Mouse (Mus musculus): ENCODE measurements around the gene Xkr7.

Xkr7 gene

DNA sequence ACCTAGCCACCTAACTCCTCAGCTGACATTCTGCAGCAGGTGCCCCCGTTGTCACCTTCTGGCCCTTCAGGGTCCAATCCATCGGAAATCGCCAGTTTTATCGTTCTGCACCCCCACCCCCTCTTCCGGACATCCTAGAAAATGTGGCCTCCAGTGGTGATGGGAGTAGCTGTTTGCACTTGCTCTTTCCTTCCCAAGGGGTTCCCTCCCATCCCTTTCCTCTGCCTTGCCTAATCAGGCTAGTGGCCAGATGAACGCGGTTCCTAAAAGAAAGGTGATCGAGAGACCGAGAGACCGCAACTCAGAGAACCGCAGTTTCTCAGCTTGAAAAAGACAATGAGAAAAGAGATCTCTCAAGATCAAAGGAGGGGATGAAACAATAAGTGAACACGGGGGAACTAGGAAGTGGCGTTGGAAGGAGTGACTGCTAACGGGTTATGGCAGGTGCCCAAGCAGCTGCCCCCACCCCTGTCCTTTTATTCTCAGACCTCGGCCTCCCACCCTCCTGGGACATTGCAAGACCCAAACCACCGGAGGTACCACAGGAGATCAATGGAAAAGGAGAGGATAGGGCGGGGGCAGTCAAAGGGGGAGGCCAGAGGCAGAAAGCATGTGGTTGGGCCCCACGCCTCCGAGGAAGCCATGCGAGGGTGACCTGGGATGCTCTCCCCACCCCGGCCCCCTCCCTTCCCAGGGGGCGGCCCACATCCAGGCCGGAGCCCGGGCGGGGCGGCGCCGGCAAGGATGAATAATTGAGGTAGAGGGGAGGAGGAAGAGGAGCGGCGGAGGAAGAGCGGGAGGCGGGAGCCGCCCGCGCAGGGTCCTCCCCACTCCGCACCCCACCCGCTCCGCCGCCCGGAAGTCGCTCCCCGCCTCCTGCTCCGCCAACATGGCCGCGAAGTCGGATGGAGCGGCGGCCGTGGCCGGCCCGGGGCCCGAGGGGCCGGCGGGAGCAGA is at the start of gene Xkr7:
TSS of gene Xkr7 (plus strand) at position 727 of the 957 bp plus-strand sequence.
- no peak for DNase-seq (ENCODE audit: inconsistent ontology term)

DNA sequence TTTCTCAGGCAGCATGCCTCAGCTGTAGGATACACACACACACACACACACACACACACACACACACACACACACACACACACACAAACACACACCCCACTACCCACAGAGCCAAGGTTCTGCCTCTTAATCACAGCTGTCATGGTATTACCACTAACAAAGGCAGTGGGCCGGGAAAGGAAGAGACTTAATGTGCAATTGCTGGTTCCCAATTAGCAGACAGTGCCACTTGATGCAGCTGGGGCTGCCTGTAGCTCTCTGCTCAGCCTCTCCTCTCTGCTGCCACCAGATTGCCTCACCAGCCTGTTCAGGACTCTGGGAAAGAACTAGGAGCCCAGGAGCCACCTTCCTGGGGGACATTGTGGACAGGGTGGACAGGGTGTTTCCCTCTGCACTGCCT is 46.1 kb upstream of the Xkr7 start:
- DNase-seq (ENCODE audit: inconsistent ontology term): peak; percentile 20

DNA sequence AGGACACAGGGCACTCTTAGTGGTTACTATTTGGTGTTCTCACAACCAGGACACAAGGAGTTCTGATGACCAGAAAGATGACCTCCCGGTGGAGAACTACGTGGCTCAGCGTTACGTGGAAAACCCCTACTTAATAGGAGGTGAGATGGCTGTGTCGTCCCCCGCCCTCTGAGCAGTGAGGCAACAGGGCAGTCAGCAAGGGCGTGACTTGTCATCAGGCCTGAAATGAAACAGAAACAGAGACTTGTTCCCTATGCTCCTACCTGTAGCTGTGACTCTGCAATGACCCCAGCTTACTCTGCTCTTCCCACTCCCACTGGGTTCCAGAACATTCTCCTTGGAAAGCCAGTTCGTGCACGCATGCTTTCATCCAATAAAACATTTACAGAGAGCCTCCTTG is 40.1 kb upstream of the Xkr7 start:
- DNase-seq (ENCODE audit: inconsistent ontology term): no peak

DNA sequence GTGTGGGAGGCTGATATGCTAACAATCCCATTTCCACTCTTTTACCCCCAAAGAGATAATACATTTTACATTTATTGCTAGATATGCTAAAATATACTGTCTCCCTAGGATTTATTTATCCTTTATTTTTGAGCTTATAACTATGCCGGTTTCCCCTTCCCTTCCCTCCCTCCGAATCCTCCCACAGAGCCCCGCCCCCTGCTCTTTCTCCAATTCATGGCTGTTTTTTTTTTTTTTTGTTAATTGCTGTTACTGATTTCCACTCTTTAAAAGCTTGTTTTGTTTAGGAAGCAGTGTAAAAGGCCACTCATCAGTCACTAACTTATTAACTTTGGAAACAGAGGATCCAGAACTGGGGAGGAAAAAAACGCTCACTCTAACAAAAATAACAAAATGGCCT is 34.6 kb upstream of the Xkr7 start:
- DNase-seq (ENCODE audit: inconsistent ontology term): no peak

DNA sequence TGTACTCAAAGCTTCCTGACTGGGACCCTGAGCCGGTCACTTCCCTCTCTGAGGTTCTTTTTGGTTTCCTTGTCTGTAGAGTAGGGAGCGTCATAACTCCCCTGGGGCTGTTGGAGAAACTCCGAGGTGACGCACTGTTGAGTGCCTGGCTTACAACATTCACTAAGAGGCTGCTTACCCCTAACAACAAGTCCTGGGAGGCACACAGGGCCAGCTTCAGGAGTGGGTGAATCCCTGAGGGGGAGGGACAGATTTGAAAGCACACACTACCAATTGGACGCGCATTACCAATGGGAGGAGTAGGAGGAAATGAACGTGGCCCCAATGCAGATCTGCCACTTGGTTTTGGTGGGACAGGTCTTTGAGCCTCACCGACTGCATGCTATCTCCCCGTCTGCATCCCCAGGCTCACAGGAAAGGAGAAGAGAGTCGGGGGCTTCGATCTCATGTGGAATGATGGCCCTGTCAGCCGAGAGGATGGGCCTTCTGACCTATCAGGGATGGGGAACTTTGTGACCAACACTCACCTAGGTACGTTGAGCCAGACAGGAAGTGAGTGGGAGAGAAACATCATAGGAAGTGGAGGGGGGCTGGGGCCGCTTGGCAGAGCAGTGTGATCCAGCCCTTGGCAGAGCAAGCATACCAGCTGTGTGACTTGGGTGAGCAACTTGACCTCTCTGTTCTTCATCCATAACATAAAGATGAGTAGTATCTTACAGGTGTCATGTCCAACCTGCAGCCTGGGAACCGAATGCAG is 29.0 kb upstream of the Xkr7 start:
- no peak for DNase-seq (ENCODE audit: inconsistent ontology term)

DNA sequence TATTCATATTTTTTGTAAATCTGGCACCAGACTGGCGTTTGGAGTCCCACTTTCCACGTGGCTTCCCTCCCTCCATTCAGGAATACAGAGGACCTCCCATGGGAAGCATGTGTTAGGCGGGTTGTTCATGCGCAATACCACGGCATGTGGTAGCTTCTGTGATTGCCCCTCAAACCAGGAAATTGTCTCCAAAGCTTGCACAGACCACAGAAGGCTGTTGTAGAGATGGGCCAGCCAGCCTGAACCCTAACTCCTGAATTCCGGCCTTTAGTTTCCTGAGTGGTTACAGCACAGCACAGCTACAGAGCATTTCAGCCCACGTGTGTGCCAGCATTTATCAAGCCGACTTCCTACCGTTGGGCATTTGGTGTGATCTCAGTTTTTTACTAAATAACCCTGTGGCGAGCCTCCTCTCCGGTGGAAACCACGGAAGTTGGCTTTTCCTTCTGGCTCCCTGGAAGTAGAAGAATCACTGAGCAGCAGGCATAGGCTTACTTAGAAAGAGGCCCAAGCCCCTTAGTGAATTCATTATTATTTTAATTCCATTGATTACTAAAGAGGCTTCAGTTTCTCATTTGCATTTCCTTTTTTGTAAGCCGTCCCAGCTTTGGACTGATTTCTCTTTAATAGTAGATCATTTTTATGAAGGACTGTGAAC is 27.8 kb upstream of the Xkr7 start:
- no peak for DNase-seq (ENCODE audit: inconsistent ontology term)

DNA sequence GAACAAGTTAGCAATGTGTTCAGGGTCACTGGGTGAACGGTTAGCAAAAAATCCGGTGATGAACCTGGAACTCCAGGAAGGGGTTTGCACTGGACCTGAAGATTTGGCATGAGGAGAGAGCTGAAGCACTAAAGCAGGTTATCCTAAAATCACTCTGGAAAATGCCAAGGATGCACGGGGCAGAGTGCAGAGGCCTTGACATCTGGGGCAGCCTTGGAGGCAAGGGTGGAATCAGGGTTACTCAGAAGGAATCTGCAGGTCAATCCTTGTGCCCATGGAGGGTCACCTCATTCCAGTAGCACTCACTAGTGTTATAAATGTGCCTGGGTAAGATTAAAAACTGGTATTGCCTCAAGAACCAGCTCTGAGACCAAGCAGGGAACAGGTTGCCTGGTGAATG is 25.7 kb upstream of the Xkr7 start:
- DNase-seq (ENCODE audit: inconsistent ontology term): no peak

DNA sequence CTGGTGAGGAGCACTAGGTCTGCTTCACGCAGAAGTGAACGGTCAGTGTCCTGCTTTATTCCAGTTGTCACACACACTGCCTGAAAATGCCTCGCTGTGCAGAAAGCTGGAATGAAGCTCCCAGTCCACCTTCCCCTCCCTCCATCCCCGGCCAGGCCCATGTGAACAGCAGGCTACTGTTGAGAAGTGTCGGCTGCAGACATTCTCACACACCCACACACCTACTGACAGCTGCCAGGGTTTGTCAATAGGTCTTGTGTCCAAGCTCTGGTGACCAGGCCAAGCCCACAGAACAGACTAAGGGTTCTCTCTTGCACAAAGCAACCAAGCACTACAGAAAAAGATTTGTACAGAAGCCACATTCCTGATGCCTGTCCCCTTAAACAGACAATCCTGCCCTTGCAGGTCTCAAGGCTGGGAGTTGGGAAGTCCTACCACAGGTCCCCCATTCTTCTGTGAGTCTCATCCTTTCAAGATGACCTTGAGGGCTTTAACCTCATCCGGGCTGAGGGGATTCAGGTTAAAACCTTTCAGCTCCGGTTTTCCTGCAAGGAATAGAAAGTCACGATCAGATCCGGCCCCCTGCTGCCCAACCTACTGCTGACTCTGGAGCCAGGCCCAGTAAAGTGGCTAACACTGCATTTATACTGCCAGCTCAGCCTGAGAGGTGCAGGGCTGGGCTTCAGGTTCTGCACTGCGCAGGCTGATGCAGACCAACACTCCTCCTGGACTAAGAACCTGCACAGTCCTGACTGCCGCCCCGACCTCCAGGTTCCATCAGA is 22.3 kb upstream of the Xkr7 start:
- peak; percentile 90 for DNase-seq (ENCODE audit: inconsistent ontology term)

DNA sequence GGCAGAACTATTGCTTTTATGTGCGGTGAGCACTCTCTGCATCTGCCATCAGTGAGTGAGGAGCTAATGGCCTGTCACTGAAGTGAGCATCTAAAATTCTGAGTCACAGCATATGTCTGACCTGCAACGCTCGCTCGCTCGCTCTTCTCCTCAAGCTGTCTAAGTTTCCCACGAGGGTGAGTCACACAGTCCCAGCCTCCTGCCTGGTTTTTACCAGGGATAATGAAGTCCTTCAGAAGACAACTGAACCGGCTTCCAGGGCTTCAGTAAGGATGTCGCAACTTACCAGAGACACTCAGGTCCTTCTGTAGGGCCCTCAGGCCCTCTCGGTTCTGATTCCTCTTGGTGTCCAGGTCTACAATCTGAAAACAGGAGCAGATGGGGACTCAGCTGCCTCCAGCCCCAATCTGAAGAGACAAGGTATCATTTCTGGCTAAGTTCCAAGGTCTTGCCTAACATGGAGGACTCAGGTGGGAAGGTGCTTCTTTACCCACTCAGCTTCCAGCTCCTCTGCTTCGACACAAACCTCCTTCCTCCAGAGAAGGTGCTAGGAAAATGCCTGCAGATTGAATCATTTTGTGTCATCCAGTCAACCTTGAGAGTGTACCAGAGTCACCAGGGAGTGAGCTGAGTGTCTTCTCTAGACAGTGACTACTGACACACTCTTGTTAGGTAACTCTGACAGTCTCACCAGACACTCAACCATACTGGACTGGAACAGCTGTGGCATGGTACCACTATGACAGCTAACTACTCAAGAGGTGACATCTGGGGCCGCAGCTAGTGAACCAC is 17.7 kb upstream of the Xkr7 start:
- DNase-seq (ENCODE audit: inconsistent ontology term): peak; percentile 39

DNA sequence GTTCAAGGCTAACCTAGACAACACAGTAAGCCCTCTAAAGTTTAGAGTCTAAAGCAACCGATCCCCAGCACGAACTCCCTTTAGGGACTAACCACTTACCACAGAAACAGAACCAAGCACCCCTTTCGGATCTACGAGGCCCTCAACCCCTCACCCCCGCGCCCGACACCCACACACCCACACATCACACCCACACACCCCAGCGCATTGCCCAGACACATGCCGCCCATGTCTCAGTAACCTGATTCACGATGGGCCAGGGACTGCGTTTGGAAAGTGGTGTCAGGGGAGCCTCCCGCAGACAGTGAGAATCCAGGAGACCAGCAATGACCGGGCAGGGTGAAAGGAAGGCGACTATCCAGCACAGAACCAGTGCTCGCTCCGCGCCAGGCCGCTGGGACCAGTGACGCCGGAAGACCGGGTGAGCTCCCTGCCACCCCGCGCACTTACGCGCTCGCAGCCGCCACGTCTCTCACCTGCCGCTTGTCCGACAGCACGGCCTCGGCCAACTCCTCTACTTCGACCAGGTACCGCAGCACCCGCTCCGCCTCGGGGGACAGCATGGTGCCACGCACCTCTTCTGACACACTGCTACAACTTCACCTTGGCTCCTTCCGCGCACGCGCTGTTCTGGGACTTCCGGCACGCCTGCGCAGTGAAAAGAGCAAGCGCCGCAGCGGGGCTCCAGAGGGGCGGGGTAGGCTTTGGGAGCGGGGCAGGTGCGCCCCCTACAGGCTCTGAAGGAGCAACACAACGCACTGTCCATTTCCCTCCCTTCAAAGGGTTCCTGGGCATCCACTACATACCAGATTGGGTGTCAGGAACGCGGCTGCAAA is 16.7 kb upstream of the Xkr7 start, which contains the start of gene Pdrg1:
TSS of gene Pdrg1 (minus strand) at position 670 of the 836 bp plus-strand sequence.
- DNase-seq (ENCODE audit: inconsistent ontology term): peak; percentile 97

DNA sequence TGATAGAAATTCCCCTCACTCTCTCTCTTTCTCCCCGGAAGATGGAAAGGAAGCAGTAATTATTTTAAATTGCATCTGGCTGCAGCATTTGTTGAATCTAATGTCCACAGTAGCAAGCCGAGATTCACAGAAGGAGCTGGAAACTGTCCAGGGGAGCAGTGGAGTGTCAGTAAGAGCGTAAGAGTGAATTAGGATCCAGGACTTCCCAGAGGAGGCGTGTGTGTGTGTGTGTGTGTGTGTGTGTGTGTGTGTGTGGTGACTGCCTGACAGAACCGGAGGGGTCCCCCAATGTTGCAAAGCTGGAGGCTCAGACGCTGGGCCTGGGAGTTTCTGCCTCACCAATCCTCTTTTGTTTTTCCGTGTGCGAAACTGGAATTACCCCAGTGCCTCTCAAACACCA is 15.8 kb upstream of the Xkr7 start:
- no peak for DNase-seq (ENCODE audit: inconsistent ontology term)

DNA sequence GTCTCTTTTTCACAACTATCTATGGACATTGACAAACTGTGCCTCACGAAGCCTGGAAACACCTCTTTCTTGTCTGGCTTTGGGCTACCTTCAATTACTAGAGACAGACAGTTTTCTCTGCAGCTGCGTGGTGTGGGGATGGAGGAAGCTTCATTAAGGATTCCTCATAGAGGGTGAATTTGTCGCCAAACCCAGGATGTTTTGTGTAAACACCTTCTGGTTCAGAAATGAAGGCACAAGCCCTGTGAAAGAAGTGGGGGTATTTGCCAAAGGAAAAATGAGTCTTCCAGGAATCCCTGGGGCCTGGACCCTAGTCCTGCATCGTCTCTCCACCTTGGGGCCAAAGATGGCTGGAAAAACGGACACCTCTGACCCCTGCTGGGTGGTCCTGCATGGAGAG is 14.9 kb upstream of the Xkr7 start:
- DNase-seq (ENCODE audit: inconsistent ontology term): no peak

DNA sequence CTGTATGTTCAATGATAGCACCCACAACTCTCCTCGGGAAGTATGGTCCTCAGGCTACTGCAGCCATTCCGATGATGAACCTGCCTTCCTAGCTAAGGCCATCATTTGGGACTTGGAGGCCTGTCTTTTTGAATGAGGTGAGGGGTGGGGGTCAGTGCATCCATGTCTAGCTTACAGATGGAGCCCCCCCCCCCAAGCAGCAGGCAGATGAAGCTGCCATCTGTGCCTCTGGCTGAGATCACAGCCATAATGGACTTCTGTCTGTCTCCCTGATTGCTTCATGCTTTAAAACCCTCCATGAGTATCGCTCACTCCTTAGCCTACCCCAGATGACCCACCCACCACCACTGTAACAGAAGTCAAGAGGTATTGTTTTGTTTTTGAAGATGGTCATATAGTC is 12.3 kb upstream of the Xkr7 start:
- no peak for DNase-seq (ENCODE audit: inconsistent ontology term)

DNA sequence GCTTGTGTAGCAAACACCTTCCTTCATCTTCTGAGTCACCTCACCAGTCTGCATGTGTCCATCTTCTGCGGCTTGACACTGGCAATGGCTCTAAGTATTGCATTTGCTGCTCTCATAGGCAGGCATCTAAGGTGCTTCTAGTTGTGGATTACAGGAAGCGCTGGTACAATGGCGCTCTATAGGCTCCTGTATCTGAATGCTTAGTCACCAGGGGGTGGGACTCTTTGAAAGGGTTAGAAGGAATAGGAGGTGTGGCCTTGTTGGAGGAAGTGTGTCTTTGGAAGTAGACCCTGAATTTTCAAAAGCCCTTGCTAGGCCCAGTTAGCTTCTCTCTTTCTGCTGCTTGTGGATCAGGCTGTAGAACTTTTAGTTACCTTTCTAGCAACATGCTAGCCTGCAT is 10.5 kb upstream of the Xkr7 start:
- no peak for DNase-seq (ENCODE audit: inconsistent ontology term)

DNA sequence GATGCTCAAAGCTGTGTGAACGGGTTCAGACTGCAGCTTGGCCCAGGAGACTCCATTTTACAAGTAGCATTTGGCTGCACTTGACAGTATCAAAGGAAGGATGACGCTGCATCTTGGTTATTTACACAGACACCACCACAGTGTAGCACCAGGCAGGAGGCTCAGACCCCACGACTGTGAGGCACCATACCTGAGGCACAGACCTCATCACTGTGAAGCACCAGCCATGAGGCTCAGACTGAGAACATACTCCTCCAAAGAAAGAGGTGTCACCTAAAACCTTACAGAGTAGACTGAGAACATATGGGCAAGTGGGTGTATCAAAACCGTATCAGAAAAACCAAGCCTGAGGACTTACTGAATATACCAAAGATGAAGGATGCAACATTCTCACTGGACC is 8.8 kb upstream of the Xkr7 start:
- DNase-seq (ENCODE audit: inconsistent ontology term): no peak

DNA sequence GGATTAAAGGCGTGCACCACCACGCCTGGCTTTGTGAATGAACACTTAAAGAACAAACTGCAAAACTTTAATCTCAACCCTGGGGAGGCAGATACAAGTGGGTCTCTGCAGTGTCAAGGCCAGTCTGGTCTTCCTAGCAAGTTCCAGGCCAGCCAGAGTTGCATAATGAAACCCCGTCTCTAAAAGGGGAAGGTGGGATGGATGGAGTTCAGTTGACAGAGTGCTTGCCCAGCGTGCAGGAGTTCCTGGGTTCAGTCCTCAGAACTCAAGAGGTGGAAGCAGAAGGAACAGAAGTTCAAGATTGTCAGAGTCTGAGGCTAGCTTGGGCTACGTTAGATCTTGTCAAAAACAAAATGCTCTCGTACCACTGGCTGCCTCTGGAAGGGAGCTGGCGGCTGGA is 5.6 kb upstream of the Xkr7 start:
- no peak for DNase-seq (ENCODE audit: inconsistent ontology term)

DNA sequence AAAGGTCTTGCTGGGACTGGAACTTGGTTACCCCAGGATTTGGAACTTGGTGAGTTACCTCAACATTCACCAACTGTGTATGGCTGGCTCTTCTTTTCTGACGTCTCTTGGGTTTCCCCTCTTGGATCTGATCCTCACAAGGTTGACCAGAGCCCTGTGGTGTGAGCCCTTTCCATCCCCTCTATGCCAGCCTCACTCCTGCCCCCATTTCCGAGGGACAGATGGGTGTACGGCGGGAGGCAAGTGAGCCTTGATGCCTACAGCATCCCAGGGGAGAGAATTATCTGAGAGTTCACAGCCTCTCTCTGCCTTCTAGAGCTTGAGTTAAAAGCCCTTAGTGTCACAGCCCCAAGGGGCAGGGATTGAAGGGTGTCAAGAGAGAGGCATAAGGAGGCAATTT is 4.2 kb upstream of the Xkr7 start:
- no peak for DNase-seq (ENCODE audit: inconsistent ontology term)

DNA sequence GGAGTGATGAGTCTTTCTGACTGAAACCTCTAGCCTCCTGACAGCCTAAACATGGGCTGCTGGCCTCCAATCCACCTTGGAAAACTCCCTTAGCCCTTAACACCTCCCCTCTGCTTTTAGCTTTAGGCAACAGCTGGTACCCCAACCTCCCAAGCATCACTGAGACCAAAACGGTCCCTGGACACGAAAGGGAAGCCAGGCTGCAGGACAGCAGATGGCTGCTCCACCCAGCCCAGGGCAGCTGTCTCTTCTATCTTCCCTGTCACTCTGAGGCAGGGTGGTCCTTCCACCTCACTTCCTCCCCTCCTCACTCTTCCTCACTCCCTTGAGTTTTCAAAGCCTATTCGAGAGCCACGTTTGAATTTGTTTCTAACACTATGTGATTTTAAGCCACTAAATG is 1.2 kb upstream of the Xkr7 start:
- no peak for DNase-seq (ENCODE audit: inconsistent ontology term)

DNA sequence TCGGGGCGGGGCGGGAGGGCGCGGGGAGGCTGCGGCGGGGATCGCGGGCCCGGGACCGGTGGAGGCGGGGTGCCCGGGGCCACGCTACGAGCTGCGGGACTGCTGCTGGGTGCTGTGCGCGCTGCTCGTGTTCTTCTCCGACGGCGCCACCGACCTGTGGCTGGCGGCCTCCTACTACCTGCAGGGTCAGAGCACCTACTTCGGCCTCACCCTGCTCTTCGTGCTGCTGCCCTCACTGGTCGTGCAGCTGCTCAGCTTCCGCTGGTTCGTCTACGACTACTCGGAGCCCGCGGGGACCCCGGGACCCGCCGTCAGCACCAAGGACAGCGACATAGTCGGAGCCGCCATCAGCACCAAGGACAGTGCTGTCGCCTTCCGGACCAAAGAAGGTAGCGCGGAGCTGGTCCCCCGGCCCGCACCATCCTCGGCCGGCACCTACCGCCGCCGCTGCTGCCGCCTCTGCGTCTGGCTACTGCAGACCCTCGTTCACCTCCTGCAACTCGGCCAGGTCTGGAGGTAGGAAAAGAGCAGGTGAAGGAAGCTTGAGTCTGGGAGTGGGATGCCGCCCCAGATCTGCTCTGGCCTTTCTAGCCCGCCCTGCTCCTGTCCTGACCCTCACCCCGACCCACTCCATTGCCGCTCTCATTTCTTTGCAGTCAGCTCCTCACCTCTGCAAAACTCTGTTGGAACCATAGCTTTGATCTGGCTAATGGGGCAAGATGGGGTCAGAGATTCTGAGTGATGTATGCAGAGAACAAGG is 611 bp downstream of the Xkr7 start:
- peak; percentile 80 for DNase-seq (ENCODE audit: inconsistent ontology term)
